ENCODE assay signal across 8 mouse cellular contexts in the genomic region with DNA sequence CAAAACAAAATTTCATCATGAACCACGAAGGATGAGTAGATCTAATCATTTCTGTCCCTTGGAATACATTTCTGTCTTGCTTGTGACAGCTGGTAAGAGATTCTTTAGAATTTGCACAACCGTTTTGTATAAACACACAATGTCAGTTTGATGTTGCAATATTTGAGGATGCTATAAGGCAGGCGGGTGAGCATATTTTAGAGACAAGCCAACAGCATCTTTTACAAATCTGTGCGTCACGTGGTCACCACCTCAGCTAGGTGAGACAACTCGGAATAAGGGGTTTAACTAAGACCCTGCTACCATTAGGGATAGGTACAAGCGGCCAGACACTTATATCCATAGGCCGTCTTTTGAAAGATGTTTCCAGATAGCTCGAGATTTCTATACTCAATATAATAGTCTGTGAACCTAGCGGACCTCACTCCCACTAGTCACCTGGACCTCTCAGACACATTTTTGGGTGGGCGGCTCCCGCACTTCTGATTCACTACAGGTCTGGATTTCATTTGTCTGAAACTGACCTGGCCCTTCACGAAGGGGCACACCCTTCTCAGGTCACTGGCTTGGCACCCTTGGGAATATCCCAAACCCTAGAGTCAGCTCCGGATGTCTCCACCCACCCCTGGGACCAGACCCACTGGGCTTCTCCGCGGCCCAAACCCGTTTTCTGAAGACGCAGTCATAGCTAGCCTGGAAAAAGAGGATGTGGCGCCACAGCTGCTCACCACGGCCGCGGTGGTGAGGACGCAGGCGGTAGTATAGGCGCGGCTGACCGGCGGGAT. TPM values are rescaled to one million over a fixed set of nuclear protein-coding genes. Genes with fewer than 3 reads are reported as not detected.
DNase-seq lines count a peak whose midpoint lies in the region; ATAC-seq and TF ChIP-seq lines count a peak whose summit lies in the region.

No protein-coding gene starts in this region.

- no peaks in the 10 kb centered on the region for H3K36me3 ChIP-seq in hindbrain, embryonic 11.5 days (ENCODE audit: control insufficient read depth, insufficient read depth, low read length)
- 0 out of 2 replicates have a peak, but pooled peaks cover under 1% of the 10 kb centered on the region for H3K36me3 ChIP-seq in midbrain, embryonic 13.5 days

- peak overlapping the region; percentile 85 for H3K9ac ChIP-seq in hindbrain, embryonic 11.5 days (ENCODE audit: low read depth, low read length)
- H3K9ac ChIP-seq in midbrain, embryonic 13.5 days (replicated peaks): peak overlapping the region; percentile 88

- WGBS in hindbrain, embryonic 11.5 days: 6% methylated on average over 28 of the region's 28 CpGs
- 6% methylated on average over 28 of the region's 28 CpGs for WGBS in midbrain, embryonic 13.5 days

- TF ChIP-seq CTCF in bone marrow macrophage, adult 2 months (IDR thresholded peaks at IDR 0.05; ENCODE audit: low read depth, low read length): no peak

- peak overlapping the region; percentile 84 for H3K4me2 ChIP-seq in hindbrain, embryonic 11.5 days (replicated peaks; ENCODE audit: low read depth, low read length)
- peak overlapping the region; percentile 83 for H3K4me2 ChIP-seq in midbrain, embryonic 13.5 days (replicated peaks)

- no peaks in the 10 kb centered on the region for H3K27me3 ChIP-seq in hindbrain, embryonic 11.5 days (ENCODE audit: control insufficient read depth, insufficient read depth, low read length)
- no peaks in the 10 kb centered on the region for H3K27me3 ChIP-seq in midbrain, embryonic 13.5 days

- peak; percentile 8 for DNase-seq in kidney, postnatal 14 days
- DNase-seq in kidney, adult 11 months: no peak
- no peak for DNase-seq in hindbrain, embryonic 11.5 days (ENCODE audit: low spot score)
- DNase-seq in urinary bladder, postnatal 25 days (ENCODE audit: low spot score): no peak
- no peak for DNase-seq in ovary, postnatal 36 days (ENCODE audit: low spot score)
- DNase-seq in left cerebral cortex, postnatal 36 days (ENCODE audit: low spot score in 2 of 2): no peak

- intact Hi-C loops in left cerebral cortex, postnatal 36 days (cut with DNase I): loop anchor here (1.0 kb wide), 1 partner anchor 14 kb away; a partner anchor contains a TSS

- peaks cover 16% of the 10 kb centered on the region for H3K4me1 ChIP-seq in bone marrow macrophage, adult 2 months (ENCODE audit: control insufficient read depth, insufficient read depth, low read length)
- H3K4me1 ChIP-seq in hindbrain, embryonic 11.5 days (replicated peaks; ENCODE audit: control insufficient read depth, insufficient read depth, low read length): peaks cover 8% of the 10 kb centered on the region
- peaks cover 52% of the 10 kb centered on the region for H3K4me1 ChIP-seq in midbrain, embryonic 13.5 days (replicated peaks)

- no peak for ATAC-seq in hindbrain, embryonic 11.5 days (ENCODE audit: low FRiP score)
- ATAC-seq in midbrain, embryonic 13.5 days: no peak

- H3K4me3 ChIP-seq in bone marrow macrophage, adult 2 months (ENCODE audit: insufficient read depth, low read length): peak overlapping the region; percentile 85
- H3K4me3 ChIP-seq in hindbrain, embryonic 11.5 days (ENCODE audit: low read depth, low read length): peak overlapping the region; percentile 85
- peak overlapping the region; percentile 74 for H3K4me3 ChIP-seq in midbrain, embryonic 13.5 days (replicated peaks)

- TF ChIP-seq POLR2A in bone marrow macrophage, adult 2 months (IDR thresholded peaks at IDR 0.05; ENCODE audit: borderline replicate concordance, low read depth, low read length): no peak

- H3K27ac ChIP-seq in bone marrow macrophage, adult 2 months (ENCODE audit: insufficient read depth, low read depth, low read length): peak overlapping the region; percentile 67
- H3K27ac ChIP-seq in hindbrain, embryonic 11.5 days (ENCODE audit: low read depth, low read length): peak overlapping the region; percentile 48; the same call in 1 of the 2 replicates
- H3K27ac ChIP-seq in midbrain, embryonic 13.5 days: peak overlapping the region; percentile 84

- no peaks in the 10 kb centered on the region for H3K9me3 ChIP-seq in hindbrain, embryonic 11.5 days (ENCODE audit: control insufficient read depth, low read length)
- H3K9me3 ChIP-seq in midbrain, embryonic 13.5 days: no peaks in the 10 kb centered on the region

RNA-seq across cellular contexts. Expression of a gene that starts 0.8 kb away (rescaled TPM):
- polyA plus RNA-seq in bone marrow macrophage, adult 2 months (2012; ENCODE audit: insufficient read depth, insufficient read length, missing spikeins): 29.7 and 29.8 TPM in 2 replicates
- 47.0 and 49.1 TPM in 2 replicates for polyA plus RNA-seq in hindbrain, embryonic 11.5 days (2014; fragmentation: Nextera tagmentation; extraction: Ambion mirVana)
- polyA plus RNA-seq in midbrain, embryonic 13.5 days (2015; fragmentation: Nextera tagmentation; extraction: Ambion mirVana): 42.3 and 46.1 TPM in 2 replicates
- 10 to 100 TPM; 14.9 to 16.5 TPM for total RNA-seq in left cerebral cortex, postnatal 36 days (2021)

RNA-seq across cellular contexts. Expression of a gene that starts 1.0 kb away (rescaled TPM):
- polyA plus RNA-seq in bone marrow macrophage, adult 2 months (2012; ENCODE audit: insufficient read depth, insufficient read length, missing spikeins): 81.9 and 90.4 TPM in 2 replicates
- 43.5 and 47.5 TPM in 2 replicates for polyA plus RNA-seq in hindbrain, embryonic 11.5 days (2014; fragmentation: Nextera tagmentation; extraction: Ambion mirVana)
- 36.2 and 37.9 TPM in 2 replicates for polyA plus RNA-seq in midbrain, embryonic 13.5 days (2015; fragmentation: Nextera tagmentation; extraction: Ambion mirVana)
- total RNA-seq in left cerebral cortex, postnatal 36 days (2021): 10 to 100 TPM; 19.8 to 25.5 TPM

RNA-seq across cellular contexts. Expression of a gene that starts 14.4 kb away (rescaled TPM):
- 12.6 and 13.2 TPM in 2 replicates for polyA plus RNA-seq in bone marrow macrophage, adult 2 months (2012; ENCODE audit: insufficient read depth, insufficient read length, missing spikeins)
- 17.8 and 19.3 TPM in 2 replicates for polyA plus RNA-seq in hindbrain, embryonic 11.5 days (2014; fragmentation: Nextera tagmentation; extraction: Ambion mirVana)
- 13.8 and 15.8 TPM in 2 replicates for polyA plus RNA-seq in midbrain, embryonic 13.5 days (2015; fragmentation: Nextera tagmentation; extraction: Ambion mirVana)
- 10 to 100 TPM; 25.6 to 28.9 TPM for total RNA-seq in left cerebral cortex, postnatal 36 days (2021)

RNA-seq across cellular contexts. Expression of a gene that starts 14.7 kb away (rescaled TPM):
- polyA plus RNA-seq in bone marrow macrophage, adult 2 months (2012; ENCODE audit: insufficient read depth, insufficient read length, missing spikeins): not detected in 2 replicates
- polyA plus RNA-seq in hindbrain, embryonic 11.5 days (2014; fragmentation: Nextera tagmentation; extraction: Ambion mirVana): 122 and 146 TPM in 2 replicates
- polyA plus RNA-seq in midbrain, embryonic 13.5 days (2015; fragmentation: Nextera tagmentation; extraction: Ambion mirVana): 607 and 620 TPM in 2 replicates
- total RNA-seq in left cerebral cortex, postnatal 36 days (2021): 100 to 1,000 TPM; 217 to 253 TPM

RNA-seq across cellular contexts. Expression of a gene that starts 35.8 kb away (rescaled TPM):
- polyA plus RNA-seq in bone marrow macrophage, adult 2 months (2012; ENCODE audit: insufficient read depth, insufficient read length, missing spikeins): 49.8 and 63.2 TPM in 2 replicates
- 220 and 232 TPM in 2 replicates for polyA plus RNA-seq in hindbrain, embryonic 11.5 days (2014; fragmentation: Nextera tagmentation; extraction: Ambion mirVana)
- polyA plus RNA-seq in midbrain, embryonic 13.5 days (2015; fragmentation: Nextera tagmentation; extraction: Ambion mirVana): 192 and 194 TPM in 2 replicates
- 10 to 100 TPM; 87.4 to 91.5 TPM for total RNA-seq in left cerebral cortex, postnatal 36 days (2021)
